Mouse (Mus musculus) embryo, embryonic 11 days (tissue): ENCODE results near the gene A530032D15Rik.
"Not testable (repeated sequence)": the region's sequence is repeated elsewhere in the genome, so short reads cannot be mapped to it uniquely, and the experiment has no call there.

Source experiments
- DNase-seq: peaks from one replicate; pipeline ENCODE4 v3.0.0-alpha.2; 2015

A530032D15Rik gene

DNA sequence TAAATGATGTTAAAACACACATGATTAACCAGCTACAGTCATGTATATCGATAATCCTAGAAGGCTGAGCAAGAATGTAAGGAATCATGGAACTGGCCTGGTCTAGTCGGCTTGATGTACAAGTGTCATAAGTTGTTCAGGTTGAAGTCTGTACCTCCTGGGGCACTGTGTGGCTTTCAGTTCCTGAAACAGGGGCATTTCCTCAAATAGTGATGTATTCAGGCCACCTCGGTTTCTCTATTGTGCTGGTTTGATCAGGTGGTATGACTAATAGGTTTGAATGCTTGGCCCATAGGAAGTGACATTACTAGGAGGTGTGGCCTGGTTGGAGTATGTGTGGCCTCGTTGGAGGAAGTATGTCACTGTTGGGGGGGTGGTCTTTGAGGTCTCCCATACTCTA, 75.3 kb downstream of the A530032D15Rik start:
- not testable (repeated sequence) for DNase-seq

DNA sequence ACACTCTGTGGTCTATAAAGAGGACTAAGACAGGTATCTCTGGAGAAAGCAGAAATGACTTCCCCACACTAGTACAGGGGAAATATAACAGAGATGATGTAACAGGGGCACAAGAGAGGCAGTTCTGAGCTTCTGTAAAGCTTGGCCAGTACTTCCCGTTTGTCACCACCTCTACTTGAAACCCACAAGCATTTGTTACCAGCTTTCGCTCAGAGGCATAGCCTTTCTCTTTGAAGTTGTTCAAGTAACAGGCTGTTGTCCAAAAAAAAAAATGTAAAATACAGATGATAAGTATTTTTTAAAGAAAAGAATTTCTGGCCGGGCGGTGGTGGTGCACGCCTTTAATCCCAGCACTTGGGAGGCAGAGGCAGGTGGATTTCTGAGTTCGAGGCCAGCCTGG, 76.0 kb downstream of the A530032D15Rik start:
- not testable (repeated sequence) for DNase-seq
